Mouse (Mus musculus): ENCODE data around the gene Nectin4. TPM values are rescaled to one million over a fixed set of nuclear protein-coding genes. Genes with fewer than 3 reads are reported as not detected.
"Not testable (repeated sequence)": the region's sequence is repeated elsewhere in the genome, so short reads cannot be mapped to it uniquely, and the experiment has no call there.

The Nectin4 gene
- 0.04 TPM for polyA plus RNA-seq (2021)

DNA sequence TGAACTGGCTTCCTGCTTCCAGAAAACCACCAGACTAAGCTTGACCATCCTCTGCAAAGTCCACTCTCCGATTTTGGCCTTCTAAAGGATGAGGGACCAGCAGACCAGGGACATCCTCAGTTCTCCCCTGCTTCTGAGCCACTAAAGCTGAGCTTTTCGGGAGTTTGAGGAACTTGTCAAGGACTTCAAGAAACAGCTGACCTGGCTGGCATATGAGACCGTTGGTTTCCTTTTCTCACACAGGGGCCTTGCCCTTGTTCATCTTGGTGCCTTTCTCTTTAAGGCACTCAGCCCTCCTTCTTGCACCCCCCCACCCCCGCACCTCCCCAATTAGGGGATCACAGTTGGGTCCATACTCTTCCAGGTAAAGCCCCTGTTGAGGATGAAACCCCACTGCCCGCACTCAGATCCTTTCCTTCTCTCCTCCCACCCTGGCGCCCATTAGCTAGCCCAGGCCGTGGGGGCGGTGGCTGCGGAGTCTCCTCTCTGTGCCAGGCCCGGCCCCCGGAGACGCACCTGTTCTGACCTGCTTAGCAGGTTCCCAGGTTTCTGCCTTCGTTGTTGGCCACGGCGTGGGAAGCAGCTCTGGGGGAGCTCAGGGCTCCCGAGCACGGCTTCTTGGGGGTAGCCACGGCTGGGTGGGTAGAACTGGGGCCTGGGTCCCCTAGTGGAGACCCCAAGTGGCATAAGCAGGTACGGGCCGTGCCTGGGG lies at the start of gene Nectin4:
TSS of gene Nectin4 (plus strand) at position 255 of the 712 bp plus-strand sequence.
- in situ Hi-C loops (cut with MboI; ENCODE audit: low pct_unique_long_range_greater_than_20kb) = no loop called here
- DNase-seq (ENCODE audit: low read depth, low spot score) (no peak), ATAC-seq (no peak)
- H3K27me3 ChIP-seq = no peaks in the 10 kb centered on the region
- TF ChIP-seq CTCF (IDR thresholded peaks at IDR 0.05) = no peak
- ChIA-PET POLR2A (no interaction called here), CTCF (interaction anchor here (1.4 to 1.8 kb wide), 3 partner anchors 10 to 109 kb away, joined by 3 read pairs; no protein-coding TSS in a partner anchor)

DNA sequence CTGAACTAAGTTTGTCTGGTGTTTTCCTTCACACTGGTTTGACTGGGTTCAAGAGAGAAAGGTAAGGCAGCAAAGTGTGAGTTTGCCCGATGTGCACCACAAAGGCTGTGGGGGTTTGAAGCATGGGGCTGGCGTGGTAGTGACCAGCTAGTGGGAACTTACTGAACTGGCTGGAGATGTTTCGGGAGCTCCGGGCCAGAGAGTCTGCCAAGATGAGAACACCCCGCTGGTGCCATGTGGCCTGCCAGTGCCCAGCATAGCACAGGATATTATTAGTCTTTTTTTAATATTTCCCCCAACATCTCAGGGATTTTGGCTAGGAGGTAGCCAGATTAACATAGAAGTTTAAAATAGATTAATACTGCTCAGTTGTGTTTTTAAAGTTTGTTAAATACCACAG lies 49.7 kb upstream of the Nectin4 start:
- DNase-seq (ENCODE audit: low read depth, low spot score) (no peak), ATAC-seq (no peak)
- in situ Hi-C loops (cut with MboI; ENCODE audit: low pct_unique_long_range_greater_than_20kb) = loop anchor here (5.0 kb wide), 1 partner anchor 37 kb away; no protein-coding TSS in a partner anchor
- no peak for TF ChIP-seq CTCF (IDR thresholded peaks at IDR 0.05)
- H3K27me3 ChIP-seq = no peaks in the 10 kb centered on the region
- CTCF ChIA-PET = interaction anchor here (1.7 to 1.9 kb wide), 2 partner anchors 11 to 38 kb away, joined by 7 to 8 read pairs; no protein-coding TSS in a partner anchor
- POLR2A ChIA-PET = no interaction called here

DNA sequence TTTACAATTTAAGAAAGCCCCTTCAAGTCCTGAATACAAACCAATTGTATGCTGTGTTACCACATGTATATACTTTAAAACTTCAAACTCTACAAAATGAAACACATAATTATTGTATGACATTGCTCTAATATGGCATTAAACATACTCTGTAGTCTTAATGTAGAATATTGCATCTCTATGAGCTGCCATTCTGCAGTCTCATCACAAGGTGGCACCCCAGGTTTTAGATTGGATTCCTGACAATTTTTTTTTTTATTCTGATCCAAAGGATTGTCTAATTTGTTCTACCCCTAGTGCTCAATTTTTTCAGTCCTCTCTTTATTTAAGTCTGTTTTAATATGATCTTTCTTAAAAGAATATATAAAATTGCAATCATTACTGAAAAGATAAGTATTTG lies 48.5 kb upstream of the Nectin4 start:
- ATAC-seq (no peak), DNase-seq (ENCODE audit: low read depth, low spot score) (no peak)
- no peaks in the 10 kb centered on the region for H3K27me3 ChIP-seq
- ChIA-PET POLR2A (interaction anchor here (0.6 to 1.8 kb wide), 2 partner anchors 37 to 203 kb away, joined by 3 to 6 read pairs; no protein-coding TSS in a partner anchor), CTCF (interaction anchor here (0.8 to 5.4 kb wide), 5 partner anchors 11 to 148 kb away, joined by 3 to 37 read pairs (median 4); no protein-coding TSS in a partner anchor)
- in situ Hi-C loops (cut with MboI; ENCODE audit: low pct_unique_long_range_greater_than_20kb) = loop anchor here (5.0 kb wide), 1 partner anchor 36 kb away; no protein-coding TSS in a partner anchor
- peak; percentile 55 for TF ChIP-seq CTCF (IDR thresholded peaks at IDR 0.05)

DNA sequence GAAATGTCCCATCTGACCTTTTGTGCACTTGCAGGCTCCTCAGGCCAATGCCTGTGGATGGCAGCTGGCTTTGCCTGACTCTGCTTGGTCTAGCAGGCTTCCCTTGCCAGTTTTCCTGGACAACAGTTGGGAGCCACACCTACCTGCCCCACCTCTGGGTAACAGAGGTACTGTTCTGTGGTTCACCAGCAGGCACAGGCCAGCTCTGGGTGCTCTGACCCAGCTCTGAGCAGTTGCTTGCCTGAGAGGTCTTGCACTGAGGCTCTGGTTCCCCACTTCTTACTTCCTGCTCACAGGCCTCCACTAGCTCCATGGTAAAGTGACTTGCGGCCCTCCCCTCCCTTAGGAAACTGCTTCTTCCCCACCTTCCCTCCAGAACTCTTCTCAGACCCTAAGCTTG lies 47.9 kb upstream of the Nectin4 start:
- ChIA-PET POLR2A (interaction anchor here (1.8 kb wide), 1 partner anchor 36 kb away, joined by 6 read pairs; no protein-coding TSS in a partner anchor), CTCF (interaction anchor here (0.9 to 5.4 kb wide), 4 partner anchors 10 to 148 kb away, joined by 3 to 37 read pairs (median 4); no protein-coding TSS in a partner anchor)
- no peak for DNase-seq (ENCODE audit: low read depth, low spot score)
- no peaks in the 10 kb centered on the region for H3K27me3 ChIP-seq
- ATAC-seq = peak; percentile 54
- no peak for TF ChIP-seq CTCF (IDR thresholded peaks at IDR 0.05)
- in situ Hi-C loops (cut with MboI; ENCODE audit: low pct_unique_long_range_greater_than_20kb) = loop anchor here (5.0 kb wide), 1 partner anchor 35 kb away; no protein-coding TSS in a partner anchor

DNA sequence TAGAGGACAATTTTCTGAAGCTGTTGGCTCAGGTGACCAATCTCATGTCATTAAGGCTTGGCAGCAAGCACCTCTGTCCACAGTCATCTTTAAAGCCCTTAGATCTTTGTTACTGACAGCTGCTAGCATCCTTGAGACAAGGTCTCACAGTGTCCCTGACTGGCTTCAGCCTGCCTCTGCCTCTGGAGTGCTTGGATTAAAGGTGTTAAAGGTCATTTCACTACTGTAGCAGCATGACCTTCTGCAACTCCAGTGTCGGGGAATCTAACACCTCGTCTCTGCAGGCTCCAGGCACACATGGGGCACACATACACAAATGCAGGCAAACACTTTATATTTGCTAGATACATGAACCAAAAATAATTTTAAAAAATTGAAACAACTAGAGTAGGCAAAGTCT lies 44.3 kb upstream of the Nectin4 start:
- no peak for DNase-seq (ENCODE audit: low read depth, low spot score)
- ChIA-PET CTCF (interaction anchor here (1.4 to 5.4 kb wide), 2 partner anchors 32 to 62 kb away, joined by 3 to 37 read pairs; no protein-coding TSS in a partner anchor), POLR2A (no interaction called here)
- no peaks in the 10 kb centered on the region for H3K27me3 ChIP-seq
- in situ Hi-C loops (cut with MboI; ENCODE audit: low pct_unique_long_range_greater_than_20kb) = no loop called here
- ATAC-seq = no peak
- TF ChIP-seq CTCF (IDR thresholded peaks at IDR 0.05) = no peak

DNA sequence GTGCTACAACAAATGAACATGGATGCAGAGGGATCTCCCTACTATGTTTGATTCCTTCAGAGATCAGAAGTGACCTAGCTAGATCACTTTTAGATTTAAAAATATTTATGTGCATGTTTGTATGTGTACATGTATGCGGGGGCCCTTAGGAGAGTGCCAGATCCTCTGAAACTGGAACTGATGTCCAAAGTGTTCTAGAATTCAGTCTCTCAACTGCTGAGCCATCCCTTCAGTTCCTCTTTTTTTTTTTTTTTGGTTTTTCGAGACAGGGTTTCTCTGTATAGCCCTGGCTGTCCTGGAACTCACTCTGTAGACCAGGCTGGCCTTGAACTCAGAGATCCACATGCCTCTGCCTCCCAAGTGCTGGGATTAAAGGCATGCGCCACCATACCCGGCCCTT lies 43.3 kb upstream of the Nectin4 start:
- in situ Hi-C loops (cut with MboI; ENCODE audit: low pct_unique_long_range_greater_than_20kb); POLR2A ChIA-PET; DNase-seq (ENCODE audit: low read depth, low spot score); H3K27me3 ChIP-seq; ATAC-seq: not testable (repeated sequence)
- CTCF ChIA-PET = interaction anchor here (1.3 to 2.0 kb wide), 2 partner anchors 16 to 32 kb away, joined by 4 read pairs; no protein-coding TSS in a partner anchor

DNA sequence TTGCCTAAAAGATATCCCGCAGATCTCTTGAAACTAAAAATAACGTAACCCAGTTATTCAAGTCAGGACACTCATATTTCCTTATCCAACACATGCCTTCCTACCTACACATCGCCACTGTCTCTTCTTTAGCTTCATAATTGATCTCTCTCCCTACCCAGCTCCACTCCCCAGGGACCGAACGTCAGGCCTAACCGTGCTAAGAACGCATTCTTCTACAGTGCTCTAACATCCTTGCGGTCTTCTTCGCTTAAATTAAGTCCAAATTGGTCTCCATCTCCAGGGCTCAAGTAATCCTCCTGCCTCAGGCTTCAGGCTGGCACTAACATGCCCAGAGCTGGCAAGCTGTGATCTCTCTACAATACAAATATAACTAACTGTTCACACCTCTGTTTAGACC lies 41.7 kb upstream of the Nectin4 start:
- TF ChIP-seq CTCF (IDR thresholded peaks at IDR 0.05) = no peak
- POLR2A ChIA-PET = interaction anchor here (0.5 to 1.9 kb wide), 3 partner anchors 17 to 58 kb away, joined by 3 to 10 read pairs (median 3); partner anchors contain the start of genes B4galt3, Nit1 and Pfdn2
- no peak for ATAC-seq
- CTCF ChIA-PET = interaction anchor here (0.9 to 2.0 kb wide), 9 partner anchors 10 to 173 kb away, joined by 3 to 4 read pairs (median 4); partner anchors contain the start of genes Nit1 and Pfdn2
- no peak for DNase-seq (ENCODE audit: low read depth, low spot score)
- in situ Hi-C loops (cut with MboI; ENCODE audit: low pct_unique_long_range_greater_than_20kb) = no loop called here
- H3K27me3 ChIP-seq = no peaks in the 10 kb centered on the region

DNA sequence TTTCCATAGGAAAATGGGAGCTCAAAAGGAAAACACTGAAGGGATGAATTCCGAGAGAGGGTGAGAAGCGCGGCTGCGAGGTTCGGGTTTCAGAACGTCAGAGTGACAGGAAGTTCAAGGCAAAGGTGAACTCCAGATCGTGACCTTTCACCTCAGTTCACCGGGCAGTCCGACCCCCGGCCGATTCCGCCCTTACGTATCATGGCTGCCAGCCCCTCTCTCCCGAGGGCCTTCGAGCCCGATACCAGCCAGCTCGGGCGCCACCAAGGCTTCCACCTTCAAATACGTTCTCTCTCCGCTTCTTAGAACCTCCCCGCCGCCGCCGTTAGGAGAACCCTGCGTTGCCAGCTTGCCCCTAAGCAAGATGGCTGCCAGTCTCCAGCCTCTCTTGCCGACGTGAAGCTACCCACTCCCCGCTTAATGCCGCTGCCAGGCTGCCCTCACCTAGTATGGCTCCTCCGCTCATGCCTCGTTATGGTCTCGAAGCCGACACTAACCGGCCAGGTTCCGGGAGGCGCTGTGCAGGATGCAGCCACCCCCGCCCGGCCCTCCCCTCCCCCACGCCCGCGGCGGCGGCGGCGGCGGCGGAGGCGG lies 41.0 kb upstream of the Nectin4 start, which contains the start of gene Dedd:
TSS of gene Dedd (plus strand) at position 307 of the 594 bp plus-strand sequence.
- ChIA-PET POLR2A (interaction anchor here (1.1 to 1.9 kb wide), 2 partner anchors 16 to 59 kb away, joined by 3 to 10 read pairs; partner anchors contain the start of genes B4galt3, Nit1 and Pfdn2), CTCF (interaction anchor here (0.9 to 2.0 kb wide), 9 partner anchors 9 to 173 kb away, joined by 3 to 4 read pairs (median 4); partner anchors contain the start of genes Nit1 and Pfdn2)
- DNase-seq (ENCODE audit: low read depth, low spot score) (peak; percentile 68), ATAC-seq (peak; percentile 91)
- no peaks in the 10 kb centered on the region for H3K27me3 ChIP-seq
- TF ChIP-seq CTCF (IDR thresholded peaks at IDR 0.05) = no peak
- in situ Hi-C loops (cut with MboI; ENCODE audit: low pct_unique_long_range_greater_than_20kb) = no loop called here

DNA sequence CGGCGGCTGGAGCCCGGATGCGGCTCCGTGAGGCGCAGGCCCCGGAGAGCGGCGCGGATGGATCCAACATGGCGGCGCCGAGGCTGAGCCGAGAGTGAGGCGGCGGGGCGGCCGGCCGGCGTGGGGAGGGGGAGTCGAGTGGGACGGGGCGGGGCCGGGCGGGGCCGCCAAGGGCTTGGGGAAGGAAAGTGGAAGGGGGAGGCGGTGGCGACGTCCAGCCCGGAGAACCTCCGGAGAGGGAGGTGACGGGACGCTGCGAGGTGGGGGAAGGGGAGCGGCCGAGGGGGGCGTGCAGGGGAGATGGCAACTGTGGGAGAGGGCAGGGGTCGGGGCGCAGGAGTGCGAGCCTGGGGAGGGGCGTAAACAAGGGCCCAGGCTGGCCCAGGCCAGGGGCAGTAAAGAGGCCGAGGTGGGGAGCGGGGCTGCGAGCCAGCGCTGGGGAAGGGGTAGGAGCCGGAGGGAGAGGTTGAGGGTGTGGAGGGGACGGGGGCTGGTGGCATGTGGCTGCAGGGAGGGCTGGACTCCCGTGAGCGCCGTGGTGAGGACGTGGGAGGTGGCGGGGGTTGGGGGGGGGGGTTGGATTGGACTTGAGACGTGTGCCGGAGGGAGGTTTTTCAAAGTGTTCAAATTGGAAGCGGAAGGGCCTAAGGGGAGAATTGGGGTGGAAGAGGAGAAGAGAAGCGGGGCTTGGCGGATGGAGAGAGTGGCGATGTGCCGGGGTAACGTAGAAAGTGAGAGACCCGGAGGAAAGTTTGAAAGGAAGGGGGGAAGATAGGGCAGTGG lies 40.3 kb upstream of the Nectin4 start:
- in situ Hi-C loops (cut with MboI; ENCODE audit: low pct_unique_long_range_greater_than_20kb) = no loop called here
- no peak for TF ChIP-seq CTCF (IDR thresholded peaks at IDR 0.05)
- ChIA-PET CTCF (interaction anchor here (0.6 to 1.9 kb wide), 4 partner anchors 22 to 218 kb away, joined by 3 to 4 read pairs (median 4); no protein-coding TSS in a partner anchor), POLR2A (interaction anchor here (1.5 to 1.9 kb wide), 2 partner anchors 16 kb away, joined by 6 to 10 read pairs; partner anchors contain the start of genes Nit1 and Pfdn2)
- peak; percentile 17 for ATAC-seq
- no peak for DNase-seq (ENCODE audit: low read depth, low spot score)
- H3K27me3 ChIP-seq = no peaks in the 10 kb centered on the region

All from Patski (cell line).